Mouse (Mus musculus): ENCODE results near the gene Man2a2. TPM values are rescaled to one million over a fixed set of nuclear protein-coding genes. Genes with fewer than 3 reads are reported as not detected.
"Not testable (repeated sequence)": the region's sequence is repeated elsewhere in the genome, so short reads cannot be mapped to it uniquely, and the experiment has no call there.

The Man2a2 gene
- total RNA-seq, 2 experiments from 2014 or later = 138 to 146 TPM

GRCm38 (mm10) chr7:80336932-80337331 is 34.2 kb downstream of the Man2a2 start:
- no peak for DNase-seq

DNA sequence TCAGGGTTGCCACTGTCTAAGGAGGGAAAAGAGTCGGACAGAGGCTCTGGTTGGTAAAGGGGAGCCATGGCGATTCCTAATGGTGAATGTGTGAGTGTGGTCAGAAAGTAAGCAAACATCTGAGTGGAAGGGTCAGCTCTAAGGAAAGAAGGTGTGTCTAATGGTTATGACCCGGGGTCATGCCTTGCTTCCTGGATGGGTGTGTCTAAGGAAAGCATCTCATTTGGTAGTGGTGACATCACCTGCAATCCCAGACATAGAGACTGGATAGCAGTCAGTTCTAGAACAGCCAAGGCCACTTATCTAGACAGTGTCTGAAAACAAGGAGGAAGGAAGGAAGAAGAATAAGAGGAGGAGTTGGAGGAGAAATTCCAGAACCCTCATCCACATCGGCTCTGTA is 36.3 kb downstream of the Man2a2 start:
- no peak for DNase-seq

DNA sequence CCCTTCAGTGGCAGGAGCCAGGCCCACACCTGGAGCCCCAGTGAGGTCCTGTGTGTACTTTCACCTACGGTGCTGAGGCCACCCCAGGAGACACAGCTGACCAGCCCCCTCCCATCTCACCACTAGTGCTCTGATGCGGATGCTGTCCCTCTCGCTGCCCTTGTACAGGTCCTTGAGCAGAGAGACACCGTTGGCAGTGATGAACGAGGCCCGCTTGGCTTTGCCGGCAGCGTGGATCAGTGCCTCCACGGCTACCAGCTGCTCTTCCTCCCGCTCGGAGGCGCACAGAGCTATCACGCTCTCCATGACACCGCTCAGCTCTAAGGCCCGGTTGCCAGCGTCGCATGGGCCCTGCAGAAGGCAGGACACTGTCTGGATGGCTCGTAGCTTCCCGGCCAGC is 39.7 kb downstream of the Man2a2 start:
- DNase-seq = no peak

DNA sequence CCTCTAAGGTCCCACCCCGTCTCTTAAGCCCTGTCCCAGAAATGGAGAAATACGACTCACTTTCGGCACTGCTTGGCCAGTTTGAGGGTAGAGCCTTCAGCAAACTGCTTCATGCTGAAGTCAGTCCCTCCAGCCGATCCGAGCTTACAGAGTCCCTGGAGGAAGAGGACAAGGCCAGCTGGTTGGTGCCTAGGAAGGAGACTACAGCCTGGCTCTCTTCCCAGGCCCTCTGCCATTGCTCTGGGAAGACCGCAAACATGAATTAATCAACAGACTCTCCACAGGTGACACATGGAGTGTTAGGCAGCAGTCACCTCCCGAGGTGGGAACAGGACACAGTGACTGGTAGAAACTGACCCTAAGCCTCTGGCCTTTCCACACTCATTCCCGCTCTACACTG is 40.9 kb downstream of the Man2a2 start:
- no peak for DNase-seq

DNA sequence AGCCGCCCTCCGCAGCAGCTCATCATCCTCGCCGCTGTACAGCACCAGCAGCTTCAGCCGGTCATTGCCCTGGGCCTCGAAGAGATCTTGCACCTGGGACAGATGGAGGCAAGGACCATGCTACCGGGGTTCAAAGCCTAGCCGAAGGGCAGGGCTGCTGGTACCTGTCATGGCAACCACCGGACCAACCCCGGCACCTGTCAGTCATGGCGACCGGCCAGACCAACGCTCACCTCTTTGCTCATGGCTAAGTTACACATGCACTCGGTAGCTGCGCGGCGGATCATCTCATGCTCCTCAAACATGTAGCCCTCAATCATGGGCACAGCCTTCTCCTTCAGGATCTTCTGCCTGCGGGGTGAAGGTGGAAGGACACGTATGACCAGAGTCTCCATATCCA is 45.1 kb downstream of the Man2a2 start:
- no peak for DNase-seq

DNA sequence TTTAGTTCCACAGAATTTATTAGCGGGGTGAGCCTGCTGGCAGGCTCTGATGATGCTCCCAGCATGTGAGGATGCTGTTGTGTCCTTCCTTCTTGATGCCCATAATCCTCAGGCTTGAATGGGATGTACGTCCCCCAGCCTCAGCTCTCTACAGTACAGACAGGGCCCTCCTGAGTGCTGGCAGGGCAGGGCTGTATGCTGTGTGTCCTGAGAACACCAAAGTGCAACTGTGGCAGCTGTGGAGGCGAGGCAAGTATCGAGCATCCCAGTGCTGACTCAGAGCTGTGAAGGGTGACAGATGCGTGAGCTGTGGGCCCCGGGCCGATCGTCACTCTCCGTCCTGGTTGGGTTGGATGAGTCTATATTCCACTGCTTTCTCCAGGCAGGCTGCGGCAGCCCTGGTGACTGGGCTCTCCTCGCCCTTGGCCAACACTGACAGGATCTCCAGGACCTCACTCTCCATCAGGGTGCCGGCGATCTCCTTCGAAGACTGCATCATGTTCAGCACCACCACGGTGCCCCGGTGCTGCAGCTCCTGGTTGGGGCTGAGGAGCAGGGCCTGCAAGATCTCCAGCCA is 45.8 kb downstream of the Man2a2 start:
- DNase-seq = no peak

GRCm38 (mm10) chr7:80324816-80325119 is 46.4 kb downstream of the Man2a2 start:
- not testable (repeated sequence) for DNase-seq

- peak; percentile 92 for DNase-seq
These were observed 46.9 kb downstream of the Man2a2 start, which contains the start of gene Rccd1 for GRCm38 (mm10) chr7:80324043-80324815. Rccd1 (minus strand) TSS chr7:80324454.

GRCm38 (mm10) chr7:80323336-80323735 is 47.8 kb downstream of the Man2a2 start:
- no peak for DNase-seq

- no peak for DNase-seq
These were observed 51.2 kb downstream of the Man2a2 start for GRCm38 (mm10) chr7:80319846-80320496.

- no peak for DNase-seq
These were observed 52.5 kb downstream of the Man2a2 start for GRCm38 (mm10) chr7:80318670-80319069.

DNA sequence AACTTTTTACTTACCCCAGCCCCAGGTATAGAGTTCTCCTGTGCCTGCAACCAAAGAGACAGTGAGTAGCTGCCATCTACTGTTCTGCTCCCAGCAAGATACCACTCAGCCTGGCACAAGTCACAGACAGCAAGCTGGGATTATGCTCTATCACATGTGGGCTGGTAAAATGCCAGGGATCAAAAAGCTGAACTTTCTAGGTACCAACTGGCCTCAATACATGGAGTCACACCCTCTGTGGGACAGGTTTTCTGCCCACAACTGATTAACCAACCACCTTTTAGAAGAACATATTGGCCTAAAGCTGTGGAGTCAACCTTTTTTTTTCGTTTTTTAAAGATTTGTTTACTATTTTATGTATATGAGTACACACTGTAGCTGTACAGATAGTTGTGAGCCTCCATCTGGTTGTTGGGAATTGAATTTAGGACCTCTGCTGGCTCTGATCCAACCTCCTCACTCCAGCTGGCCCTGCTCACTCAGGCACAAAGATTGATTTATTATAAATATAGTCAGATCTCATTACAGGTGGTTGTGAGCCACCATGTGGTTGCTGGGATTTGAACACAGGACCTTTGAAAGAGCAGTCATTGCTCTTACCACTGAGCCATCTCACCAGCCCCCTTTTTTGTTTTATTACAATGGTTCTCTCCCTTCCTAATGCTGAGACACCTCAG is 53.6 kb downstream of the Man2a2 start:
- no peak for DNase-seq

DNA sequence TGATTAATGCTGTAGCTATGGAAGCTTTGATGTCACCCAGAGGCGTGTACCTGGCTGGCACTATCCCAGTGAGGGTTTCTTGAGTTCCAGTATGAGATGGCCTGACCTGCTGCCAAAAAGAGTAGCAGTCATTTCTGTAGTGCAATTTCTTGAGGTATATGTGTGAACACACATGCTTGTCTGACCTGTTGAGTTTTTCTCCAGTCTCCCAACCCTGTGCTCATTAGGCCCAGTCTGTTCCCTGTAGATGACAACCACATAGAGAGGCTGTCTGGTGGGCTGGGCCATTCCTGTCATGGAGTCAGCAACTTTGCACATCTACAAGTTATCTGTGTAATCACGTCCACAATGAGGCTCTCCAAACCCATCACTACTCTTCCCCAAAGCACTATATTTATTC is 55.4 kb downstream of the Man2a2 start:
- no peak for DNase-seq

DNA sequence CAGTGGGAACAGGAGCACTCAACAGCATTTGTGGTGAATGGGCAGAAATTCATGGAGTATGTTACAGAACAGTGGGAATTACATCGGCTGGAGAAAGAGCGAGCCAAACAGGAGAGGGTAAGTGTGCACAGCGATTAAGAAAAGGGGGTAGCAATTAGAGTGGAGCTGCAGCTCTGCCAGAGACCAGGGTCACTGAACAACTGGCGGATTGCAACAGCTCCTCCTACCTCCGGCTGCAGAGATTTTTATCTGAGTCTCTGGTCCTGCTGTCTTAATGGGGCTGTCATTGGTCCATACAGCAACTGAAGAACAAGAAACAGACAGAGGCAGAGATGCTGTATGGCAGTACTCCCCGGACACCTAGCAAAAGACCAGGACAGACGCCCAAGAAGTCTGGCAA is 60.4 kb downstream of the Man2a2 start:
- DNase-seq = no peak

DNA sequence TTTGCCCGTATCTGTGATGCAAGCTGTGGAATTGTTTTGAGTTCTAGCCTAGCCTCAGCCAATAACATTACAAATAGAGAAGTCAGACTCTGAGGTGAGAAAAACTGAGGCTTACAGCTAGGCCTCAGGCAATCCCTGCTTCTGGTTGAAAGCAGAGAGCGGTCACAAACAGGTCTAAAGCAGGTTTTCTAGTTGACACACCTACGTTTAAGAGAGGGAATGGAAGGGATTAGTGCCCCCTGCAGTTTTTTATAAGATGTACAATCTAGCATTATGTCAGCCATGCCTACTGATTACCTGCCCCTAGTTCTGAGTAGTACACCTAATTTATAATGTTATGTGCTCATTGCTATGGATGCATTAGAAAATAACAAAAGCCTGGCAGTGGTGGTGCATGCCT is 63.4 kb downstream of the Man2a2 start:
- no peak for DNase-seq

GRCm38 (mm10) chr7:80301522-80301921 is 69.7 kb downstream of the Man2a2 start:
- no peak for DNase-seq

DNA sequence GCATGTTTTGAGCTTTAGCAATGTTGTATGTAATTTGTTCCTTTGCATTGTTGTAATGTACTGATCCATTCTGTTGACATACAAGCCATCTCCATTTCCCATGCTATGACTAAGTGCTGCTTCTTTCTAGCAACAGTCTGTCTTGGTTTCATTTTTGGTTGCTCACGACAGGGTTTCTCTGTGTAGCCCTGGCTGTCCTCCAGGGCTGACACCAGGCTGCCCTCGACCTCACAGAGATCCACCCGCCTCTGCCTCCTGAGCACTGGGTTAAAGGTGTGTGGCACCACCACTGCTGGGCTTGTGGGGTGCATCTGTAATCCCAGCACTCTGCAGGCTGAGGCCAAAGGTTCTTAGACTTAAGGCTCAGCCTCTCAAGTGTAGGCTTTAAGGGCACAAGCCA is 71.6 kb downstream of the Man2a2 start:
- no peak for DNase-seq

Other genes starting within 250 kb of the Man2a2 start
- gene Sema4b, start 184.5 kb downstream of the Man2a2 start, total RNA-seq (2021) = 1 to 10 TPM; 1.6 to 2.5 TPM
- 1 to 10 TPM; 5.8 to 8.5 TPM for gene Cib1, start 138.6 kb downstream of the Man2a2 start, total RNA-seq (2021)
- gene Gdpgp1, start 138.5 kb downstream of the Man2a2 start, total RNA-seq (2021) = under 1 TPM; 0.77 to 0.91 TPM
- gene Ttll13, start 125.0 kb downstream of the Man2a2 start, total RNA-seq (2021) = not detected
- gene Ngrn, start 110.2 kb downstream of the Man2a2 start, total RNA-seq (2021) = 10 to 100 TPM; 20.4 to 22.4 TPM
- 1 to 10 TPM; 2.9 to 3.7 TPM for gene Vps33b, start 101.7 kb downstream of the Man2a2 start, total RNA-seq (2021)
- gene Prc1, start 76.9 kb downstream of the Man2a2 start, total RNA-seq (2021) = 1 to 10 TPM; 2.4 to 2.9 TPM
- gene Rccd1, start 46.9 kb downstream of the Man2a2 start, total RNA-seq (2021) = 1 to 10 TPM; 8.1 to 8.6 TPM
- gene Unc45a, start 30.4 kb downstream of the Man2a2 start, total RNA-seq (2021) = 10 to 100 TPM; 11.6 to 12.6 TPM
- 10 to 100 TPM; 21.6 to 22.8 TPM for gene Hddc3, start 28.3 kb downstream of the Man2a2 start, total RNA-seq (2021)
- gene Fes, start 16.6 kb upstream of the Man2a2 start, total RNA-seq (2021) = 1 to 10 TPM; 3.3 to 3.4 TPM
- gene Furin, start 34.1 kb upstream of the Man2a2 start, total RNA-seq (2021) = 10 to 100 TPM; 38.5 to 44.8 TPM
- gene Blm, start 163.7 kb upstream of the Man2a2 start, total RNA-seq (2021) = 1 to 10 TPM in 1 of 2 experiments, under 1 TPM in 1; 0.94 to 1.3 TPM

All from gastrocnemius, postnatal 25 days (tissue).